Mouse (Mus musculus): Measurements from ENCODE around the gene Krcc1. TPM values are rescaled to one million over a fixed set of nuclear protein-coding genes. Genes with fewer than 3 reads are reported as not detected.

Krcc1 gene
- polyA plus RNA-seq (2014; fragmentation: Nextera tagmentation; extraction: Ambion mirVana) = 20.5 and 21.5 TPM in 2 replicates

GRCm38 (mm10) chr6:71271389-71272315 lies at the start of gene Krcc1:
Gene Krcc1, plus strand, starts transcription at chr6:71271677.
- Histone ChIP-seq H3K4me3 (replicated peaks; ENCODE audit: low read length) (peak within 1 kb of the TSS; percentile 79), H3K9me3 (ENCODE audit: control insufficient read depth, low read length) (no peaks in the 10 kb centered on the region), H3K4me2 (replicated peaks) (peak within 1 kb of the TSS; percentile 73), H3K27ac (peak within 1 kb of the TSS; percentile 95), H3K36me3 (replicated peaks; ENCODE audit: control insufficient read depth, insufficient read depth) (no peaks in the 10 kb centered on the region), H3K27me3 (ENCODE audit: control insufficient read depth, insufficient read depth, low read length) (no peaks in the 10 kb centered on the region), H3K4me1 (replicated peaks; ENCODE audit: control insufficient read depth, insufficient read depth, low read length) (peaks cover 15% of the 10 kb centered on the region), H3K9ac (peak within 1 kb of the TSS; percentile 98)
- under 1% methylated on average over 74 of the region's 84 CpGs for WGBS
- peak; percentile 94 for ATAC-seq (ENCODE audit: low FRiP score)
- peak; percentile 97 for DNase-seq (ENCODE audit: low spot score)

GRCm38 (mm10) chr6:71224184-71224943 lies 47.1 kb upstream of the Krcc1 start:
- Histone ChIP-seq H3K4me2 (replicated peaks) (no peak overlapping the region), H3K9me3 (ENCODE audit: control insufficient read depth, low read length) (no peaks in the 10 kb centered on the region), H3K9ac (no peak overlapping the region), H3K4me1 (replicated peaks; ENCODE audit: control insufficient read depth, insufficient read depth, low read length) (0 out of 2 replicates have a peak, but pooled peaks cover 7% of the 10 kb centered on the region), H3K27me3 (ENCODE audit: control insufficient read depth, insufficient read depth, low read length) (no peaks in the 10 kb centered on the region), H3K4me3 (replicated peaks; ENCODE audit: low read length) (no peak overlapping the region), H3K27ac (no peak overlapping the region), H3K36me3 (replicated peaks; ENCODE audit: control insufficient read depth, insufficient read depth) (no peaks in the 10 kb centered on the region)
- no peak for DNase-seq (ENCODE audit: low spot score)
- WGBS = 82% methylated on average over 3 of the region's 3 CpGs
- ATAC-seq (ENCODE audit: low FRiP score) = no peak

- Histone ChIP-seq H3K27me3 (ENCODE audit: control insufficient read depth, insufficient read depth, low read length) (no peaks in the 10 kb centered on the region), H3K9ac (no peak overlapping the region), H3K4me1 (replicated peaks; ENCODE audit: control insufficient read depth, insufficient read depth, low read length) (0 out of 2 replicates have a peak, but pooled peaks cover 7% of the 10 kb centered on the region), H3K27ac (no peak overlapping the region), H3K4me2 (replicated peaks) (no peak overlapping the region), H3K36me3 (replicated peaks; ENCODE audit: control insufficient read depth, insufficient read depth) (no peaks in the 10 kb centered on the region), H3K4me3 (replicated peaks; ENCODE audit: low read length) (no peak overlapping the region), H3K9me3 (ENCODE audit: control insufficient read depth, low read length) (no peaks in the 10 kb centered on the region)
- DNase-seq (ENCODE audit: low spot score) (no peak), ATAC-seq (ENCODE audit: low FRiP score) (no peak)
- 35% methylated on average over 6 of the region's 6 CpGs for WGBS
Observed at GRCm38 (mm10) chr6:71226544-71226943, 44.9 kb upstream of the Krcc1 start.

- H3K4me2 ChIP-seq (replicated peaks) = no peak overlapping the region
- H3K27me3 ChIP-seq (ENCODE audit: control insufficient read depth, insufficient read depth, low read length) = no peaks in the 10 kb centered on the region
- H3K4me3 ChIP-seq (replicated peaks; ENCODE audit: low read length) = no peak overlapping the region
- 0 out of 2 replicates have a peak, but pooled peaks cover 7% of the 10 kb centered on the region for H3K4me1 ChIP-seq (replicated peaks; ENCODE audit: control insufficient read depth, insufficient read depth, low read length)
- 4% methylated on average over 7 of the region's 7 CpGs for WGBS
- H3K9me3 ChIP-seq (ENCODE audit: control insufficient read depth, low read length) = no peaks in the 10 kb centered on the region
- H3K9ac ChIP-seq = no peak overlapping the region
- H3K27ac ChIP-seq = no peak overlapping the region
- ATAC-seq (ENCODE audit: low FRiP score) (no peak), DNase-seq (ENCODE audit: low spot score) (peak; percentile 27)
- no peaks in the 10 kb centered on the region for H3K36me3 ChIP-seq (replicated peaks; ENCODE audit: control insufficient read depth, insufficient read depth)
Observed at GRCm38 (mm10) chr6:71227157-71227770, 44.2 kb upstream of the Krcc1 start.

GRCm38 (mm10) chr6:71235121-71235520 lies 36.4 kb upstream of the Krcc1 start:
- no peaks in the 10 kb centered on the region for H3K36me3 ChIP-seq (replicated peaks; ENCODE audit: control insufficient read depth, insufficient read depth)
- H3K9me3 ChIP-seq (ENCODE audit: control insufficient read depth, low read length) = no peaks in the 10 kb centered on the region
- no peak for ATAC-seq (ENCODE audit: low FRiP score)
- no peak for DNase-seq (ENCODE audit: low spot score)
- no peak overlapping the region for H3K4me2 ChIP-seq (replicated peaks)
- H3K4me1 ChIP-seq (replicated peaks; ENCODE audit: control insufficient read depth, insufficient read depth, low read length) = no peaks in the 10 kb centered on the region
- H3K27me3 ChIP-seq (ENCODE audit: control insufficient read depth, insufficient read depth, low read length) = no peaks in the 10 kb centered on the region
- no peak overlapping the region for H3K9ac ChIP-seq
- 79% methylated on average over 13 of the region's 13 CpGs for WGBS
- no peak overlapping the region for H3K27ac ChIP-seq
- no peak overlapping the region for H3K4me3 ChIP-seq (replicated peaks; ENCODE audit: low read length)

- no peaks in the 10 kb centered on the region for H3K9me3 ChIP-seq (ENCODE audit: control insufficient read depth, low read length)
- no peak for DNase-seq (ENCODE audit: low spot score)
- no peak for ATAC-seq (ENCODE audit: low FRiP score)
- WGBS = 66% methylated on average over 3 of the region's 3 CpGs
- H3K36me3 ChIP-seq (replicated peaks; ENCODE audit: control insufficient read depth, insufficient read depth) = no peaks in the 10 kb centered on the region
- H3K27me3 ChIP-seq (ENCODE audit: control insufficient read depth, insufficient read depth, low read length) = no peaks in the 10 kb centered on the region
- no peak overlapping the region for H3K4me2 ChIP-seq (replicated peaks)
- H3K4me1 ChIP-seq (replicated peaks; ENCODE audit: control insufficient read depth, insufficient read depth, low read length) = no peaks in the 10 kb centered on the region
- no peak overlapping the region for H3K27ac ChIP-seq
- no peak overlapping the region for H3K9ac ChIP-seq
- no peak overlapping the region for H3K4me3 ChIP-seq (replicated peaks; ENCODE audit: low read length)
Observed at GRCm38 (mm10) chr6:71235944-71236343, 35.5 kb upstream of the Krcc1 start.

- Histone ChIP-seq H3K4me3 (replicated peaks; ENCODE audit: low read length) (no peak overlapping the region), H3K9me3 (ENCODE audit: control insufficient read depth, low read length) (no peaks in the 10 kb centered on the region), H3K4me1 (replicated peaks; ENCODE audit: control insufficient read depth, insufficient read depth, low read length) (no peaks in the 10 kb centered on the region), H3K4me2 (replicated peaks) (no peak overlapping the region), H3K27me3 (ENCODE audit: control insufficient read depth, insufficient read depth, low read length) (no peaks in the 10 kb centered on the region), H3K27ac (no peak overlapping the region), H3K36me3 (replicated peaks; ENCODE audit: control insufficient read depth, insufficient read depth) (no peaks in the 10 kb centered on the region), H3K9ac (no peak overlapping the region)
- no peak for DNase-seq (ENCODE audit: low spot score)
- WGBS = 81% methylated on average over 6 of the region's 6 CpGs
- ATAC-seq (ENCODE audit: low FRiP score) = no peak
Observed at GRCm38 (mm10) chr6:71236506-71236905, 35.0 kb upstream of the Krcc1 start.

GRCm38 (mm10) chr6:71237031-71237431 lies 34.4 kb upstream of the Krcc1 start:
- WGBS = 84% methylated on average over 6 of the region's 6 CpGs
- H3K27ac ChIP-seq = no peak overlapping the region
- ATAC-seq (ENCODE audit: low FRiP score) = no peak
- no peak for DNase-seq (ENCODE audit: low spot score)
- H3K9me3 ChIP-seq (ENCODE audit: control insufficient read depth, low read length) = no peaks in the 10 kb centered on the region
- no peaks in the 10 kb centered on the region for H3K27me3 ChIP-seq (ENCODE audit: control insufficient read depth, insufficient read depth, low read length)
- H3K4me1 ChIP-seq (replicated peaks; ENCODE audit: control insufficient read depth, insufficient read depth, low read length) = no peaks in the 10 kb centered on the region
- no peaks in the 10 kb centered on the region for H3K36me3 ChIP-seq (replicated peaks; ENCODE audit: control insufficient read depth, insufficient read depth)
- no peak overlapping the region for H3K4me2 ChIP-seq (replicated peaks)
- no peak overlapping the region for H3K9ac ChIP-seq
- H3K4me3 ChIP-seq (replicated peaks; ENCODE audit: low read length) = no peak overlapping the region

All from hindbrain, embryonic 14.5 days (tissue).